Mouse (Mus musculus) adrenal gland, postnatal 4 days (tissue): ENCODE measurements at regions not wholly inside any gene's neighbourhood (a gene's known extent, or its start where the extent isn't known, plus 50 kb on each side); places are given as distances from the start of the nearest gene placed in this dataset.

Source experiments
- DNase-seq, 2 experiments: peaks; one replicate each; pipeline ENCODE4 v3.0.0; 2021 to 2022; ENCODE audit warnings: low spot score in 2 of 2, mixed read lengths in 2 of 2

- no peak for DNase-seq
Measured at GRCm38 (mm10) chr4:131207249-131207648, 263.1 kb downstream of the Matn1 start.

- DNase-seq = no peak
Measured at GRCm38 (mm10) chr4:131208166-131208565, 264.0 kb downstream of the Matn1 start.

- no peak for DNase-seq
Measured at GRCm38 (mm10) chr4:131208637-131209036, 264.5 kb downstream of the Matn1 start.

- DNase-seq = no peak
Measured at GRCm38 (mm10) chr4:131212711-131213110, 268.5 kb downstream of the Matn1 start.

- DNase-seq = no peak
Measured at GRCm38 (mm10) chr4:131215682-131216081, 271.5 kb downstream of the Matn1 start.

GRCm38 (mm10) chr4:131216361-131216760, 272.2 kb downstream of the Matn1 start:
- DNase-seq = no peak

- no peak for DNase-seq
Measured at GRCm38 (mm10) chr4:131217083-131217482, 272.9 kb downstream of the Matn1 start.

- no peak for DNase-seq
Measured at GRCm38 (mm10) chr4:131217571-131218155, 273.5 kb downstream of the Matn1 start.

GRCm38 (mm10) chr4:131220966-131221365, 276.8 kb downstream of the Matn1 start:
- DNase-seq = no peak

GRCm38 (mm10) chr4:131230361-131230760, 286.2 kb downstream of the Matn1 start:
- DNase-seq = no peak

- no peak for DNase-seq
Measured at GRCm38 (mm10) chr4:131236611-131237031, 292.4 kb downstream of the Matn1 start.

- DNase-seq = no peak
Measured at GRCm38 (mm10) chr4:131238591-131238990, 294.4 kb downstream of the Matn1 start.

- DNase-seq = no peak
Measured at GRCm38 (mm10) chr4:131239132-131239531, 294.9 kb downstream of the Matn1 start.

GRCm38 (mm10) chr4:131240457-131240856, 296.3 kb downstream of the Matn1 start:
- DNase-seq = no peak

- DNase-seq = no peak
Measured at GRCm38 (mm10) chr4:131242250-131242649, 298.1 kb downstream of the Matn1 start.

GRCm38 (mm10) chr4:131243744-131244387, 299.7 kb downstream of the Matn1 start:
- no peak for DNase-seq

- peak; percentile 62 to 66 for DNase-seq
Measured at GRCm38 (mm10) chr4:131252602-131253442, 308.6 kb downstream of the Matn1 start.

GRCm38 (mm10) chr4:131253443-131253817, 309.2 kb downstream of the Matn1 start:
- no peak for DNase-seq

GRCm38 (mm10) chr4:131254243-131254642, 310.1 kb downstream of the Matn1 start:
- DNase-seq = peak; percentile 30 to 45

- DNase-seq = no peak
Measured at GRCm38 (mm10) chr4:131254691-131255090, 310.5 kb downstream of the Matn1 start.

GRCm38 (mm10) chr4:131261236-131261635, 317.1 kb downstream of the Matn1 start:
- DNase-seq = no peak

- DNase-seq = no peak
Measured at GRCm38 (mm10) chr4:131262909-131263308, 318.7 kb downstream of the Matn1 start.
